Mouse (Mus musculus) neural tube, embryonic 15.5 days (tissue): ENCODE results near the gene Magea3. TPM values are rescaled to one million over a fixed set of nuclear protein-coding genes. Genes with fewer than 3 reads are reported as not detected.
"Not testable (repeated sequence)": the region's sequence is repeated elsewhere in the genome, so short reads cannot be mapped to it uniquely, and the experiment has no call there.

Experiments
- ATAC-seq: fragments of 200-750 bp; cut with Nextera tagmentation; 2 replicates; pipeline ENCODE4 v1.8.0; 2017; ENCODE audit warnings: mild to moderate bottlenecking, moderate TSS enrichment, moderate library complexity; ENCODE audit not compliant: low FRiP score
- H3K27ac ChIP-seq: fragments of 300-500 bp; sonication (generic); replicated peaks from 2 replicates; pipeline ENCODE4 v1.5.1; 2015; ENCODE audit warnings: mild to moderate bottlenecking, inconsistent platforms
- H3K27me3 ChIP-seq: fragments of 300-500 bp; sonication (generic); replicated peaks from 2 replicates; pipeline ENCODE4 v1.6.1; 2015; ENCODE audit warnings: inconsistent platforms
- H3K36me3 ChIP-seq: fragments of 300-500 bp; sonication (generic); 2 replicates; pipeline ENCODE4 v1.6.1; 2015; ENCODE audit warnings: inconsistent platforms
- H3K4me1 ChIP-seq: fragments of 300-500 bp; sonication (generic); 2 replicates; pipeline ENCODE4 v1.6.1; 2015; ENCODE audit warnings: inconsistent platforms
- H3K4me2 ChIP-seq: fragments of 300-500 bp; sonication (generic); 2 replicates; pipeline ENCODE4 v1.6.1; 2015; ENCODE audit warnings: inconsistent platforms, mild to moderate bottlenecking, moderate library complexity
- H3K4me3 ChIP-seq: fragments of 300-500 bp; sonication (generic); replicated peaks from 2 replicates; pipeline ENCODE4 v1.5.1; 2015; ENCODE audit warnings: mild to moderate bottlenecking, inconsistent platforms
- H3K9ac ChIP-seq: fragments of 300-500 bp; sonication (generic); replicated peaks from 2 replicates; pipeline ENCODE4 v1.6.1; 2015; ENCODE audit warnings: mild to moderate bottlenecking, inconsistent platforms
- H3K9me3 ChIP-seq: fragments of 300-500 bp; sonication (generic); replicated peaks from 2 replicates; pipeline ENCODE4 v1.6.1; 2016; ENCODE audit warnings: inconsistent platforms
- WGBS: fragments of 180-500 bp; shearing (Covaris S2); methylation state at CpG from one replicate; pipeline ENCODE4 v1.1.7; 2015; ENCODE audit warnings: mixed read lengths; 5-methylcytosine and 5-hydroxymethylcytosine counted together
- polyA plus RNA-seq: library from polyadenylated mRNA; unstranded; fragments of >200 nt; fragmentation: Nextera tagmentation; extraction: Ambion mirVana; gene quantifications from 2 replicates; pipeline ENCODE4 v1.2.1, GENCODE M21; 2015

Magea3 gene
- polyA plus RNA-seq: not detected in 2 replicates

GRCm38 (mm10) chrX:154949405-154949804 is at the start of gene Magea3:
Magea3 (minus strand) TSS chrX:154949505.
- not testable (repeated sequence) for H3K36me3 ChIP-seq, H3K4me1 ChIP-seq, H3K4me2 ChIP-seq, ATAC-seq, H3K4me3 ChIP-seq, H3K9me3 ChIP-seq, H3K9ac ChIP-seq, H3K27me3 ChIP-seq, H3K27ac ChIP-seq
- 80% methylated on average over 1 of the region's 1 CpGs for WGBS

GRCm38 (mm10) chrX:154995750-154996149 is 46.4 kb upstream of the Magea3 start, which contains the start of gene Magea8:
Magea8 (minus strand) TSS chrX:154995850.
- H3K4me3 ChIP-seq, H3K9me3 ChIP-seq, H3K27ac ChIP-seq, H3K4me1 ChIP-seq, H3K27me3 ChIP-seq, H3K36me3 ChIP-seq, H3K9ac ChIP-seq, ATAC-seq, H3K4me2 ChIP-seq: not testable (repeated sequence)
- 91% methylated on average over 11 of the region's 11 CpGs for WGBS

GRCm38 (mm10) chrX:154935887-154936286 is 13.4 kb downstream of the Magea3 start, which contains the start of gene Magea6:
Magea6 (minus strand) TSS chrX:154935987.
- not testable (repeated sequence) for ATAC-seq, H3K9ac ChIP-seq, H3K4me3 ChIP-seq, H3K4me1 ChIP-seq, H3K36me3 ChIP-seq, H3K27me3 ChIP-seq, H3K27ac ChIP-seq, H3K4me2 ChIP-seq, H3K9me3 ChIP-seq
- WGBS: 70% methylated on average over 1 of the region's 1 CpGs

Other genes with a start within 250 kb of the Magea3 start
- not detected in 2 replicates for gene Cldn34b1, start 59.2 kb downstream of the Magea3 start, polyA plus RNA-seq
- not detected in 2 replicates for gene Magea6, start 13.5 kb downstream of the Magea3 start, polyA plus RNA-seq
- not detected in 2 replicates for gene Magea8, start 46.3 kb upstream of the Magea3 start, polyA plus RNA-seq
- not detected in 2 replicates for gene Magea5, start 113.6 kb upstream of the Magea3 start, polyA plus RNA-seq
- not detected in 2 replicates for gene Magea1, start 140.3 kb upstream of the Magea3 start, polyA plus RNA-seq
- not detected in 2 replicates for gene Magea2, start 144.2 kb upstream of the Magea3 start, polyA plus RNA-seq
- not detected in 2 replicates for gene Cldn34b2, start 178.9 kb upstream of the Magea3 start, polyA plus RNA-seq